Mouse (Mus musculus) adrenal gland, adult 8-10 months (tissue): ENCODE measurements around the gene Lipi. TPM values are rescaled to one million over a fixed set of nuclear protein-coding genes. Genes with fewer than 3 reads are reported as not detected.

Source experiments
- DNase-seq: peaks from one replicate; pipeline ENCODE4 v3.0.0; 2022
- total RNA-seq, 4 experiments: library from RNA; stranded (reverse); gene quantifications; 2 replicates each; pipeline ENCODE4 v1.2.4; 2022

Gene Lipi
- not detected for total RNA-seq

DNA sequence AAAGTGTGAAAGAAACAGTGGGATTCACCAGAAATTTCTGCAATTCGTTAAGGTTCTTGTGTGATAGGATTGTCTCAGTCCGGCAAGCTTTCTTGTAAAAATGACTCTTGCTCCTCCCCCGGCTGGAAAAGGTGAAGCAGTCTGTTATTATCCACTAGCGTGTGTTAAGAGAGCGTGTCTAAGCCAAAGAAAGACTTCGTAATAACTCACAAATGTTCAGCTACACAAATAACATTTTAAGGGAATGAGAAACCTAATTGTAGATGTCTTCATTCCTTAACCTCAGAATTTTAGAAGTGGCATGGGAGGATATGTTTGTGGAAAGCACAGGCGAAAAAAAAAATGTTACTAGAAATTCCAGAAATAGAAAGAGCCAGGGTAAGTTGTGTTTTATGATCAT is at the start of gene Lipi:
Gene Lipi (minus strand): TSS at position 101 of the 400 bp plus-strand sequence.
- DNase-seq: no peak

DNA sequence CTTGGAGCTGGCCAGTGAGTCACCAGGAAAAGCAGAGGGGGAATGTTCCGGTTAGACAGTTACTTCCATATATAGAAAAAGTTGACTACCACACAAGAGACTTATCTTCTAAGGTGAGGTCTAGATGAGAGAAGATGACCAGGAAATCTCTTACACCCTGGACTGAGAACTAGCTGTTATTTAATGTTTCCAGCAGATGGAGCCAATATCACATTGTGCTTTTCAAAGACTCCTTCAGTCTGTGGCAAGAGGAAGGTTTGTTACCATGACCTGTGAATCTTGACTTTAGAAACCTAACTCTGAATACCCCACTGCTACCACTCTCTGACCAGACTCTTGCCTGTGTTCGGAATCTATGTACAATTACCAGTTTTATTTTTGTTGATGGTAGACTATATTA is 42.0 kb upstream of the Lipi start:
- DNase-seq: no peak

DNA sequence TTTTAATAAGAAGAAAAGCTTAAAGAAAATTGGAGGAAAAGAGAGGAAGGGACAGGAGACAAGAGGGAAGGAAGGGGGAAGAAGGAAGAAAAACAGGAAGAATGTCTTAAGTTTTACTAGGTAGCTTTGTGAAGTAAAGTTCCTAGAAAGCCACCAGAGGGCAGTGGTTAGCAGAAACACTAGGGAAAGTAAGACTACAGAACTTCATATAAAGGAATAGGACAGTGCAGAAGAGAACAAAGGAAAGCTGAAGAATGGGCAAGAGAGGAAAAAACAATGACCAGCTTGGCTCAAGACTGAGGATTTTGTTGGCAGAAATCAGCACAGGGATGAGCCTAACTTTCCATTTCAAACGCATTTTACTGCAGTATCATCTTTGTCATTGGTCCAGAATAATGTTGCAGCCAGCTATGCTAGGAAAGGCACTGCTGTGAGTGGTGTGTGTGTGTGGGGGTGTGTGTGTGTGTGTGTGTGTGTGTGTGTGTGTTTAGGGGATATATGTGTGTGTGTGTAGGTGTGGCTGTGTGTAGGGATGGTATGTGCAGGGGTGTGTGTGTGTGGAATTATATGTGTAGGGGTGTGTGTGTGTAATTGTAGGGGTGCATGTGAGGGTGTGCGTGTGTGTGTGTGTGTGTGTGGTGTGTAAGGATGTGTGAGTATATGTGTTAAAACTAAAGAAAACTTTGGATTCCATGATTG is 31.9 kb upstream of the Lipi start:
- DNase-seq: no peak

DNA sequence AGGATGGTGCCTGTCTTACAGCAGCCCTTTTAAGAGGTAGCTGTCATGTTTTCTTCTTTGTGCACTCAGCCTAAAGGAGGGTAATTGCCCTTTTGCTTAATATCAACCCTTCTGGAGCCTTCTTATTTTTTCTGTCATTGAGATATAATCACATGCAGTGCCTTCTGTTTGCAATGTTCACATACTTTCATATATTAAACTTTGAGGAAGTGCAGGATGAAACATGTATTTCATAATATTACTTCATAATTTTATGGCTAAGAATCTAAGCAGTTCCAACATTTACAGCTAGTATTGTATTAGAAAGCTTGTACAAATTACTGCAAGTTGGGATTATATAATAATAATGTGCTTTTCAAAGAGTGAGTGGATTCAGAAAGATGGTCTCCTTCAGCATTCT is 26.7 kb upstream of the Lipi start:
- DNase-seq: no peak

DNA sequence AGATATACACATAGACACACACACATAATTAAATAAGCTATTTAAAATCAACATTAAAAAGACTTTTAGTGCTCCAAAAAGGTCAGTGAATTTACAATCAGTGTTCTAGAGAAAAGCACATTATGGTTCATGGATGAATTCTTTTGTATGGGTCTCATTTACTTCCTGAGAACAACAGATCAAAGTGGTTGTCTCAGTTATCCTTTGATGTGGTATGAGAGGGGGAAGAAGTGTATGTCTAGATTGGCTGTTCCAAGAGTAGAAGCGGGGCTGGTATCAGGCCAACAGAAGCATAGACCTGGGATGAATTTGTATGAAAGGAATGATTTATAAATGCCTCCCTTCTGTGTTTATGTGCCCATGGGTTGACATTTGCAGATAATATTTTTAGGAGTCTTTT is 20.6 kb upstream of the Lipi start:
- DNase-seq: no peak

DNA sequence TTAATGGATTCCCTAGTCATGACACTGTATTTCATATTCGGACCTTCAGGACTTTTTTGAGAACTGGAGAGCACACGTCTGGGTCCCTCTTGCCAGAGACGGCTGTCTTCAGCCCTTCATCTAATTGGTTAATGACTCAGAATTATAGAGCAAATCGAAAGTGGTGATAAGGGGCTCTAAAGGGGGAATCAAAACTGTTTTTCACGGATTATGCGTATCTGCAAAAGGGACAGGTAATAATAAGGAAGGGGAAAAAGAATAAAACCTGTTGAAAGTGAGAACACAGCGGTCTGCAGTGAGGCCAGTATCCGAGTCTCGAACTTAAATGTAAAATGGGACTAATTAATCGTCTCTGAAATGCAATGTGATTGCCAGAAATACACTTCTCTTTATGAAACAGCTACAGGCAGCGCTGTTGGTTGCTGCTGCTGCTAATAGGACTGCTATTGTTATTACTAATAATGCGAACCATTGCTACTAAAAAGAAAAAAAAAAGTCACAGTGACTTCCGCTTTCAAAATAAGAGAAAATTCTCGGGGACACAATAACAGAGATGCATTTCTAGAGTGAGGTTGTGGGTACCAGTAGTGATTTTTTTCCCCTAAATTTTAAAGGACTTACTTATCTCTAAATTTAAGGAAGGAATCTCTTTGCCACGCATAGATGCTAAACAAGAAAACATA is 7.8 kb upstream of the Lipi start:
- DNase-seq: no peak

DNA sequence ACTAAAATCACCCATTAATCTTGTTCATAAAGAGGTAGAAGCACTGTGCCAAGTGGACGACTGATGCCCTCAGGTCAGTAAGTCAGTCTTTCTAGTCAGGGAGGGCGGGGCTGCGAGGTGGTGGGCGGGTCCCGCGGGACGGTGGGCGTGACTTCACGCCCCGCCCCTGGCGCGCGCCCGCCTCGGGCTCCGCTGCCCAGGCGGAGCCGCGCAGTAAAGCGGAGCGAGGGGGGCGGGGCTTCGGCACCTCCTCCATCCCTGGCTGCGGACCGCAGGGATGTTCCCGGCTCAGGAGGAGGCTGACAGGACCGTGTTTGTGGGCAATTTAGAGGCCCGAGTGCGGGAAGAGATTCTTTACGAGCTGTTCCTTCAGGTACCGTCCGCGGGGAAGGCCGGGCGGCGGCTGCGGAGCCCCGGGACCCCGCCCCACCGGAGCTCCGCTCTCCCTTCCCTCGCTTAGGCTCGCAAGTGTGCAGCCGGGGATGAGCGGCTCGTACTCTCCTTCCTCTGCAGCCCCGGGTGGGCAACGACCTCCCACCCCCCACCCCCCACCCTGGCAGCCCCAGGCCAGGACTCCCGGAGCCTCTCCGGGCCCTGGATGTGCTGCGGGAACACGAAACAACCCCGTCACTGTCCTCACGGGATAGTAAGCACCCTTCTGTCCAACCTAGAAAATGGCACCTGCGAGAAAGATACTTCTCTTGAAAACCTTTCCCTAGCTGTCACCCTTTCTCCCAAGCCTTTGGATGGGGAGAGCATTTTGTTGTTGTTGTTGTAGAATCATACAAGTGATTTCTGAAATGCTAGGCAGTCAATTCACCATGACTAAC is 7.0 kb upstream of the Lipi start, which contains the start of gene Rbm11:
Gene Rbm11 (plus strand): TSS at position 174 of the 830 bp plus-strand sequence.
- DNase-seq: peak; percentile 58

DNA sequence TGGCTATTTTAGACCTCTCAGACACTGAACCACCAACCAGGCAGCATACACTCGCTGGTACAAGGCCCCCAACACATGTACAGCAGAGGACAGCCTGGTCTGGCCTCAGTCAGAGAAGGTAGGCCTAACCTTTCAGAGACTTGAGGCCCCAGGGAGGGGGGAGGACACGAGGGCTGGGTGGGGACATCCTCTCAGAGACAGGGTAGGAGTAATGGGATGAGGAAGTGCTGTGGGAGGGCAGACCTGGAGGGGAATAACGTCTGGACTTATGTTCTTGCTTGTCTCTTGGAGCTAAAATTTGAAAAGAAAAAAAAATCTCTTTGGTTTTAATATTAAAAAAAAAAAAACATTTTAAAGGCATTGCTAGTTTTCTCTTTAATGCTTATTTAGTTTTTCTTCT is 605 bp upstream of the Lipi start:
- DNase-seq: no peak

DNA sequence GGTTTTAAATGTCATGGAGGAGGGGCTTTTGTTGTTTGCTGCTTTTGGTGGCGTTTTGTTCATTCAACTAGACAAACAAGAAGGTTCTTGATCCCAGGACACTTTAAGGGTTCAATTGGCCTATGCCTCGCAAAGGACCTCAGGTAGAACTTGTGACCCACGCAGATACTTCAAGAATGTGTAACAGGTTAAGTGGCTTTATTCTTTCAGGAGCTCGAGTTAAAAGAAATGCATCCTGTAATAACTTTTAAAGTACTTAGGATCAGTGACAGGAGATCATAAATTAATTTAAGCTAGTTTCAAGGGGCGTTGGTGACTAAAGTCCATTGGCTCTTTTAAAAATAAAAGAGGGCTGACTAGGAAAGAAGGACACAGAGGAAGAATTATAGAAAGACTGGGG is 3.6 kb downstream of the Lipi start:
- DNase-seq: no peak

DNA sequence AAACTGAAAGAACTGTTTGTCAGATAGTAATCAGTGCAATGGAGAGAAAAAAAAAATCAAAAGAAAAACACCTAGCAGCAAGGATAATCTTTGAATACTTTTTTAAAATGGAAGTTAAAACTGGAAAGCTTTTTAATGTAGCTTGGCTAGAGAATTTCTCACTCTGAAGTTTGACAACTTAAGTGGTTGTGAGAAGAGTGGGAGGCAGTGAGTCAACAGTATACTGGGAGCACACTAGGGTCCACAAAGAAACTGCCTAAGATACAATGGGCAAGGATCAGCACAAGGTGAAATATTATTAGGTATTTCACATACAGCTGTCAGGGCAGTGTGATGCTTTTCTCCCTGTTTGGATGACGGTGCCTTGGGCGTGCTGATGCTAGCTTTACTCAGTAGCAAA is 23.0 kb downstream of the Lipi start:
- DNase-seq: no peak

DNA sequence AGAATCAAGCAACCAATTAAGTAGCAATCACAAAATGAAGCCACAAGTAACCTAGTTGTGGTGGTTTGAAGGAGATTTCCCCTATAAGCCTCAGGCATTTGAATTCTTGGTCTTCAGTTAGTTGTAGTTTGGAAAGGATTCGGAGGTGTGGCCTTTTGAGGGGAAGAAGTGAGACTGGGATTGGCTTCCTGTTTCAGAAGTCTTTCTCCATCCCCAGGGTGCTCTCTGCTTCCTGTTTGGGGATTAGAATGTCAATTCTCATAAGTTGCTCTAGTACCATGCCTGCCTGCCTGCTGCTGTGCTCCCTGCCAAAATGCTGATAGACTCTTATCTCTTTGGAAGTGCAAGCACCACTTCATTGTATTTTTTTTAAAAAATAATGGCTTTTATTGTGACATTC is 40.6 kb downstream of the Lipi start:
- no peak for DNase-seq

DNA sequence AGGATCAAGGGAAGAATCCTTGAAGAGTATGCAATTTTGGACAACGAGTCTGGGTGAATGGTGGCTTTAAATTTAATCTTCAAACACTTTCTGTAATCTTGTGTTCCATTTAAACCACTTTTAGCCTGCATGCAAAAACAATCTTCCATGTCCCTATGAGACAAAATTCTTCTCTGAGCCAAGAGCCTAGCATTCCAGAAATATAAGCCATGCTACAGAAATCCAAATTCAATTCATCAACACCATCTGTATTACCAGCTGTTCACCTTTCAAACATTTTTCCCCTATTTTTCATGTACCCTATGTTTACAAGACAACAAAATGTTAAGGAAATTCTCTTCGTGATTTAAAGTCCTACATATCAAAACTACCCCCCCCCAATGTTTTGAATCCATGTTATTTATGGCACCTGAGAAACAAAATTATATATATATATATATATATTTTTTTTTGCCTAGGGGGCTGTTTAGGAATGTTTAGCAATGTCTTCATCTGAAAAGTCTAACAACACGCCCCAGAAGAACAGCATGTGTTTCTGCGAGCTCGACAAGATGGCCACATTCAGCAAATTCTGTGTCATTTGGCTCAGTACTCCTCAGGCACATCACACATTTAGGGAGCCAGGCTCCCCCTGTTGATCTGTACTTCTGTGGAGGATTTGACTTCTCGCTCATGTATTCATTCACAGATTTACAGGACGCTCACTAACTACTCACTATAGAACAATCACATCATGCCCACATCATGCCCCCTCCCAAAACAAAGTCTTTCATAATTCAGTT is 47.9 kb downstream of the Lipi start:
- DNase-seq: no peak

DNA sequence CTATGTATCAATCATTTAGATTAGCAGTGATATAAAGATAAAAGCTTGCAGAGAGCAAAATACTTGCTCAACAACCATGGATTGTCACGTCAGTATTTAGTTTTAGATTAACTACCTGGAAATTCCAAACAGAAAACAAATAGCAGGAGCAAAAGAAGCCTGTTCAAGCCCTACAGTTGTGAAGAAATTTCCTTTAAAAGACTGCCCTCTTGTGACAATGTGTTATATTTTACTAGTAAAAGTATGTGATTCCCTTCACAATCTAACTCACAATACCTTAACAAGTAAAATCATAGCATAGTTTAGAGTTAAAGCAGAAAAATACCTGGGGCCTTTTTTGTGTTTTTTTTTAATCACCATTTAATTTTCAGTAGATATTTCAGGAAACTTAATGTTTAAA is 54.2 kb downstream of the Lipi start:
- no peak for DNase-seq

DNA sequence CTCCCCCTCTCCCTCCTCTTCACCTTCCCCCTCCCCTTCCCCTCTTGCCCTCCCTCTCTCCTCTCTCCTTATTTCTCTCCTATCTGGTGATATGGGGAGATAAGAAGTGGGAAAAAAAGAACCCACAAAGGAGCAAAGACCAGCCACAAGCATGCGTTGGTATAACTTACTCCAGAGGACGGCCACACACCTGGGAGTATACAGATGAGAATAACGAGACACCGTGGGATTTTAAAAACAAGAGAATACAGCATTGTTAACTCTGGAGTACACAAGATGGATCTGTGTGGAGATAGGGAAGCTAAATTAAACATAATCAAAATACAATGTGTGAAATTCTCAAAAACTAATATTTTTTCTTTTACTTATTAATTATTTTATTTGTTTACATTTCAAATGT is 89.3 kb downstream of the Lipi start:
- DNase-seq: no peak

Other genes starting within 250 kb of the Lipi start
- 1 to 10 TPM; 1.4 to 2.8 (median 2.1) TPM for gene Rbm11, start 6.8 kb upstream of the Lipi start, total RNA-seq
- gene Hspa13, start 181.0 kb upstream of the Lipi start, total RNA-seq: 10 to 100 TPM; 53.4 to 62.6 (median 56.3) TPM